Mouse (Mus musculus): ENCODE data around the gene Rif1. TPM values are rescaled to one million over a fixed set of nuclear protein-coding genes. Genes with fewer than 3 reads are reported as not detected.

The Rif1 gene
- polyA plus RNA-seq (2012; ENCODE audit: low replicate concordance), result 21.3 and 36.8 TPM in 2 replicates

GRCm38 (mm10) chr2:52072491-52073140, at the start of gene Rif1:
Rif1 (plus strand) TSS chr2:52072832.

GRCm38 (mm10) chr2:52037882-52038281, 34.8 kb upstream of the Rif1 start, which contains the start of gene Tnfaip6:
Tnfaip6 (plus strand) TSS chr2:52038009.

Other genes starting within 250 kb of the Rif1 start
- gene Rbm43, start 137.7 kb upstream of the Rif1 start, polyA plus RNA-seq (2012; ENCODE audit: low replicate concordance), result 7.8 and 12.8 TPM in 2 replicates
- 0.84 and 1.1 TPM in 2 replicates for gene Nmi, start 99.3 kb upstream of the Rif1 start, polyA plus RNA-seq (2012; ENCODE audit: low replicate concordance)
- gene Tnfaip6, start 34.8 kb upstream of the Rif1 start, polyA plus RNA-seq (2012; ENCODE audit: low replicate concordance), result not detected in 2 replicates